18 mouse cellular contexts compared by ENCODE assay signal in genomic region chr11:60902486-60902885, GRCm38 (mm10). TPM values are rescaled to one million over a fixed set of nuclear protein-coding genes. Genes with fewer than 3 reads are reported as not detected.
A peak's percentile ranks its signal among the peaks of the same experiment; 100 is the strongest.
DNase-seq lines count a peak whose midpoint lies in the region; ATAC-seq and TF ChIP-seq lines count a peak whose summit lies in the region.
"Had no signal": no experiment of that assay in that cellular context is flagged by ENCODE, and none has a peak within 500 bp of the region (broad histone marks: within the 10 kb centered on the region; RNA-seq: fewer than 3 reads in every experiment).

No protein-coding gene starts in this region.

- no peak for TF ChIP-seq CTCF in layer of hippocampus, adult 2 months (conservative IDR thresholded peaks at IDR 0.05)

- no peaks in the 10 kb centered on the region for H3K4me1 ChIP-seq in heart, embryonic 11.5 days (ENCODE audit: control insufficient read depth, insufficient read depth, low read length)
- H3K4me1 ChIP-seq in forebrain, embryonic 15.5 days = no peaks in the 10 kb centered on the region
- H3K4me1 ChIP-seq: embryonic facial prominence, embryonic 15.5 days; forebrain, embryonic 10.5 days; midbrain, embryonic 10.5 days had no signal

- peaks cover 15% of the 10 kb centered on the region for H3K36me3 ChIP-seq in heart, embryonic 11.5 days (ENCODE audit: control insufficient read depth, insufficient read depth, low read length)
- H3K36me3 ChIP-seq in forebrain, embryonic 15.5 days = peaks cover 31% of the 10 kb centered on the region

- ATAC-seq in heart, embryonic 11.5 days (replicated peaks; ENCODE audit: insufficient number of reproducible peaks, low FRiP score, low TSS enrichment) = no peak
- no peak for ATAC-seq in forebrain, embryonic 15.5 days (replicated peaks)

- peak; percentile 70 for DNase-seq in heart, adult 11 months
- peak; percentile 68 for DNase-seq in embryo, embryonic 10 days (ENCODE audit: low spot score)
- DNase-seq in kidney, adult 8-10 months = peak; percentile 75 to 84
- peak; percentile 66 to 84 for DNase-seq in kidney, postnatal 25 days
- no peak for DNase-seq in layer of hippocampus, adult 18-20 months (ENCODE audit: low spot score in 2 of 2)
- DNase-seq in layer of hippocampus, adult 2 months (ENCODE audit: low spot score in 2 of 2) = no peak
- DNase-seq: adrenal gland, postnatal 10 days; cerebellum, adult 9-10 months; retina, postnatal 1 day; right cerebral cortex, postnatal 4 days had no signal

- no peak overlapping the region for H3K9ac ChIP-seq in heart, embryonic 11.5 days (ENCODE audit: low read depth, low read length)
- no peak overlapping the region for H3K9ac ChIP-seq in forebrain, embryonic 15.5 days (replicated peaks)
- H3K9ac ChIP-seq: embryonic facial prominence, embryonic 15.5 days; limb, embryonic 15.5 days had no signal

- no peak overlapping the region for H3K27ac ChIP-seq in heart, embryonic 11.5 days (ENCODE audit: low read depth, low read length)
- H3K27ac ChIP-seq in forebrain, embryonic 15.5 days (replicated peaks) = no peak overlapping the region
- no peak overlapping the region for H3K27ac ChIP-seq in layer of hippocampus, adult 2 months
- H3K27ac ChIP-seq: embryonic facial prominence, embryonic 15.5 days; forebrain, embryonic 10.5 days; limb, embryonic 15.5 days; macrophage; midbrain, embryonic 10.5 days; stomach, postnatal 0 days had no signal

- H3K4me3 ChIP-seq in heart, embryonic 11.5 days (ENCODE audit: low read depth, low read length) = no peak overlapping the region
- H3K4me3 ChIP-seq in forebrain, embryonic 15.5 days = no peak overlapping the region
- no peak overlapping the region for H3K4me3 ChIP-seq in layer of hippocampus, adult 2 months
- H3K4me3 ChIP-seq: embryonic facial prominence, embryonic 15.5 days; forebrain, embryonic 10.5 days; limb, embryonic 15.5 days; midbrain, embryonic 10.5 days had no signal

- WGBS in heart, embryonic 11.5 days (ENCODE audit: insufficient replicate concordance) = 69% methylated on average over 4 of the region's 4 CpGs
- WGBS in forebrain, embryonic 15.5 days = 89% methylated on average over 4 of the region's 4 CpGs

- H3K9me3 ChIP-seq in heart, embryonic 11.5 days (replicated peaks; ENCODE audit: control insufficient read depth, low read length) = no peaks in the 10 kb centered on the region
- H3K9me3 ChIP-seq in forebrain, embryonic 15.5 days = no peaks in the 10 kb centered on the region
- H3K9me3 ChIP-seq: embryonic facial prominence, embryonic 15.5 days; forebrain, embryonic 10.5 days; limb, embryonic 15.5 days; midbrain, embryonic 10.5 days had no signal

- H3K4me2 ChIP-seq in heart, embryonic 11.5 days = no peak overlapping the region
- H3K4me2 ChIP-seq in forebrain, embryonic 15.5 days (replicated peaks) = no peak overlapping the region
- H3K4me2 ChIP-seq: embryonic facial prominence, embryonic 15.5 days; limb, embryonic 15.5 days had no signal

- no peaks in the 10 kb centered on the region for H3K27me3 ChIP-seq in heart, embryonic 11.5 days (ENCODE audit: control insufficient read depth, insufficient read depth, low read length)
- no peaks in the 10 kb centered on the region for H3K27me3 ChIP-seq in forebrain, embryonic 15.5 days
- H3K27me3 ChIP-seq: embryonic facial prominence, embryonic 15.5 days; limb, embryonic 15.5 days had no signal

RNA-seq across cellular contexts. Expression of gene Natd1, which starts 12.1 kb away (rescaled TPM):
- 20.2 and 23.9 TPM in 2 replicates for polyA plus RNA-seq in heart, embryonic 11.5 days (2014; fragmentation: Nextera tagmentation; extraction: Ambion mirVana)
- 10 to 100 TPM in 1 of 2 experiments, 1 to 10 TPM in 1; 9.6 to 12.1 TPM for total RNA-seq in layer of hippocampus, adult 18-20 months (2021)
- 34.5 and 38.0 TPM in 2 replicates for polyA plus RNA-seq in forebrain, embryonic 15.5 days (2015; fragmentation: Nextera tagmentation; extraction: Ambion mirVana)
- total RNA-seq in layer of hippocampus, adult 2 months (2021) = 10 to 100 TPM; 10.6 TPM

RNA-seq across cellular contexts. Expression of gene Tmem11, which starts 23.4 kb away (rescaled TPM):
- 68.1 and 68.4 TPM in 2 replicates for polyA plus RNA-seq in heart, embryonic 11.5 days (2014; fragmentation: Nextera tagmentation; extraction: Ambion mirVana)
- 10 to 100 TPM; 29.4 to 30.7 TPM for total RNA-seq in layer of hippocampus, adult 18-20 months (2021)
- 54.6 and 60.8 TPM in 2 replicates for polyA plus RNA-seq in forebrain, embryonic 15.5 days (2015; fragmentation: Nextera tagmentation; extraction: Ambion mirVana)
- total RNA-seq in layer of hippocampus, adult 2 months (2021) = 10 to 100 TPM; 26.8 to 29.1 TPM

RNA-seq across cellular contexts. Expression of gene Map2k3, which starts 29.3 kb away (rescaled TPM):
- polyA plus RNA-seq in heart, embryonic 11.5 days (2014; fragmentation: Nextera tagmentation; extraction: Ambion mirVana) = 74.6 and 77.9 TPM in 2 replicates
- total RNA-seq in layer of hippocampus, adult 18-20 months (2021) = 10 to 100 TPM; 12.0 to 12.8 TPM
- polyA plus RNA-seq in forebrain, embryonic 15.5 days (2015; fragmentation: Nextera tagmentation; extraction: Ambion mirVana) = 31.6 and 32.0 TPM in 2 replicates
- total RNA-seq in layer of hippocampus, adult 2 months (2021) = 10 to 100 TPM; 13.1 to 15.2 TPM

Comparison
In these comparisons a context has a peak if more than half of its experiments do, and no peak if none do; other contexts are left out.
1. DNase-seq: peak in heart, adult 11 months (single experiment), embryo, embryonic 10 days (single experiment), kidney, adult 8-10 months (2 of 2) and kidney, postnatal 25 days (2 of 2); none in layer of hippocampus, adult 18-20 months (0 of 2) and layer of hippocampus, adult 2 months (0 of 2).